Mouse (Mus musculus): ENCODE measurements at regions not wholly inside any gene's neighbourhood (a gene's known extent, or its start where the extent isn't known, plus 50 kb on each side); places are given as distances from the start of the nearest gene placed in this dataset.

- H3K27ac ChIP-seq (ENCODE audit: low read depth, low read length): no peak overlapping the region
- no peak overlapping the region for H3K9ac ChIP-seq (ENCODE audit: low read depth, low read length)
- H3K9me3 ChIP-seq (ENCODE audit: control insufficient read depth, low read length): no peaks in the 10 kb centered on the region
- 57% methylated on average over 2 of the region's 2 CpGs for WGBS
- no peak overlapping the region for H3K4me3 ChIP-seq (ENCODE audit: low read depth, low read length)
- H3K4me1 ChIP-seq (replicated peaks; ENCODE audit: control insufficient read depth, insufficient read depth, low read length): no peaks in the 10 kb centered on the region
- DNase-seq (ENCODE audit: low spot score): no peak
- no peak for ATAC-seq (ENCODE audit: low FRiP score)
- no peaks in the 10 kb centered on the region for H3K36me3 ChIP-seq (ENCODE audit: control insufficient read depth, insufficient read depth, low read length)
- H3K4me2 ChIP-seq (replicated peaks; ENCODE audit: low read depth, low read length): no peak overlapping the region
- H3K27me3 ChIP-seq (ENCODE audit: control insufficient read depth, insufficient read depth, low read length): no peaks in the 10 kb centered on the region
Measured at GRCm38 (mm10) chr9:93328997-93329682, 787.1 kb downstream of the Plod2 start.
